Mouse (Mus musculus) intestine, postnatal 0 days (tissue): ENCODE data around the gene C1qc. TPM values are rescaled to one million over a fixed set of nuclear protein-coding genes. Genes with fewer than 3 reads are reported as not detected.

Source experiments
- ATAC-seq: fragments of 200-750 bp; cut with Nextera tagmentation; 2 replicates; pipeline ENCODE4 v1.8.0; 2017; ENCODE audit warnings: mild to moderate bottlenecking, moderate TSS enrichment, moderate library complexity
- H3K27ac ChIP-seq: fragments of 300-500 bp; sonication (generic); 2 replicates; pipeline ENCODE4 v1.5.1; 2014; ENCODE audit warnings: mild to moderate bottlenecking, low read depth, low read length, moderate library complexity
- H3K27me3 ChIP-seq: fragments of 300-500 bp; sonication (generic); replicated peaks from 2 replicates; pipeline ENCODE4 v1.6.1; 2014; ENCODE audit warnings: low read length, mixed read lengths; ENCODE audit not compliant: control insufficient read depth, insufficient read depth
- H3K36me3 ChIP-seq: fragments of 300-500 bp; sonication (generic); 2 replicates; pipeline ENCODE4 v1.6.1; 2014; ENCODE audit warnings: mild to moderate bottlenecking, moderate library complexity; ENCODE audit not compliant: control insufficient read depth, insufficient read depth
- H3K4me1 ChIP-seq: fragments of 300-500 bp; sonication (generic); replicated peaks from 2 replicates; pipeline ENCODE4 v1.6.1; 2014; ENCODE audit warnings: antibody characterized with exemption, low read length, mixed read lengths; ENCODE audit not compliant: control insufficient read depth, insufficient read depth
- H3K4me2 ChIP-seq: fragments of 300-500 bp; sonication (generic); replicated peaks from 2 replicates; pipeline ENCODE4 v1.6.1; 2014; ENCODE audit warnings: low read depth, mild to moderate bottlenecking, moderate library complexity
- H3K4me3 ChIP-seq: fragments of 300-500 bp; sonication (generic); 2 replicates; pipeline ENCODE4 v1.5.1; 2014; ENCODE audit warnings: low read depth, low read length
- H3K9ac ChIP-seq: fragments of 300-500 bp; sonication (generic); 2 replicates; pipeline ENCODE4 v1.6.1; 2014; ENCODE audit warnings: mild to moderate bottlenecking, low read depth, low read length
- H3K9me3 ChIP-seq: fragments of 300-500 bp; sonication (generic); 2 replicates; pipeline ENCODE4 v1.6.1; 2016; ENCODE audit warnings: mixed run types; ENCODE audit not compliant: control insufficient read depth
- CTCF ChIP-seq: sonication (generic); IDR thresholded peaks from 2 replicates; pipeline ENCODE4 v1.5.1; 2016; ENCODE audit warnings: low read depth, mild to moderate bottlenecking, control low read depth, antibody characterized with exemption, moderate library complexity
- WGBS: fragments of 180-500 bp; shearing (Covaris S2); extraction: QIAGEN DNeasy Blood & Tissue Kit; methylation state at CpG from one replicate; pipeline ENCODE4 v1.1.7; 2014; 5-methylcytosine and 5-hydroxymethylcytosine counted together
- polyA plus RNA-seq: library from polyadenylated mRNA; unstranded; fragments of >200 nt; fragmentation: Nextera tagmentation; extraction: Ambion mirVana; gene quantifications from 2 replicates; pipeline ENCODE4 v1.2.1, GENCODE M21; 2015

Gene C1qc
- polyA plus RNA-seq, 1 experiment from 2014 or later: 42.9 TPM

DNA sequence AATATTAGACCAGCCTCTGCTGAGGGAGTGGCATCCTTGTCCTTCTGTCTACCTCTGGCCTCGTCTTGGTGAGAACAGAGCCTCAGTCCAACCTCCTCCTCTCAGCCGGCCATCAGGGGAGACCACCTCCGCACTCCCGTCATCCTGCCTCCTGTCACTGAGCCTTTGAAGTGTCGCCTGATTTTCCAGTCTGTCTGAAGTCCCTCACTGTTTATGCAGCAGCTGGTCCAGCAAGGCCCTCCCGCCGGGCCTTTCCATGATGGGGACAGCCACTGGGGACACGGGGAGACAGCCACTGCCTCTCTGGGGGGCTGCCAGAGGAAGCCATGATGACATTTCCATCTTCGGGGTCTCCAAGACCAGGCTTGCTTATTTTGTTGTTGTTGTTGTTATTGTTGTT is 20.0 kb upstream of the C1qc start:
- H3K36me3 ChIP-seq: no peaks in the 10 kb centered on the region
- H3K4me2 ChIP-seq: no peak overlapping the region
- no peak for ATAC-seq
- TF ChIP-seq CTCF: no peak
- no peak overlapping the region for H3K27ac ChIP-seq
- H3K9me3 ChIP-seq: no peaks in the 10 kb centered on the region
- no peak overlapping the region for H3K4me3 ChIP-seq
- H3K27me3 ChIP-seq: peaks cover 17% of the 10 kb centered on the region; the same call in 1 of the 2 replicates
- no peaks in the 10 kb centered on the region for H3K4me1 ChIP-seq
- H3K9ac ChIP-seq: no peak overlapping the region
- 22% methylated on average over 9 of the region's 9 CpGs for WGBS

DNA sequence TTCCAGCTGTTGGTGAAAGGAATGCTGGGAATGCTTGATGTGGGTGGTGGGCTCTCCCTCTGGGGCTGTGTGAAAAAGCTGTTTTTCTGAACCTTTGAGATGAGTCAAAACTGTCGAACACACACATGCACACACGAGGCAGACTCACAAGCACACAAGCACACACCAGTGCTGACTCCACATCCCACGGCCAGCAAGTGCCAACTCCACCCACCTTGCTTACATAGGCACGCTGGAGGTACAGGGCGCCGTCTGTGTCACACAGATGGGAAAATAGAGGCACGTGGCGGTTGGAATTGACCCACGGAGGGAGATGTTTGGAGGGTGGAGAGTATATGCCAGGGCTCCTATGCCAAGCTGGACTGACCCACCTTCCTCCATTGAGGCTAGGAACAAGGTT is 18.9 kb upstream of the C1qc start:
- WGBS: 42% methylated on average over 9 of the region's 9 CpGs
- no peak for ATAC-seq
- H3K36me3 ChIP-seq: no peaks in the 10 kb centered on the region
- no peaks in the 10 kb centered on the region for H3K9me3 ChIP-seq
- no peak for TF ChIP-seq CTCF
- H3K4me3 ChIP-seq: no peak overlapping the region
- no peaks in the 10 kb centered on the region for H3K4me1 ChIP-seq
- peaks cover 18% of the 10 kb centered on the region; the same call in 1 of the 2 replicates for H3K27me3 ChIP-seq
- no peak overlapping the region for H3K9ac ChIP-seq
- H3K4me2 ChIP-seq: no peak overlapping the region
- no peak overlapping the region for H3K27ac ChIP-seq

DNA sequence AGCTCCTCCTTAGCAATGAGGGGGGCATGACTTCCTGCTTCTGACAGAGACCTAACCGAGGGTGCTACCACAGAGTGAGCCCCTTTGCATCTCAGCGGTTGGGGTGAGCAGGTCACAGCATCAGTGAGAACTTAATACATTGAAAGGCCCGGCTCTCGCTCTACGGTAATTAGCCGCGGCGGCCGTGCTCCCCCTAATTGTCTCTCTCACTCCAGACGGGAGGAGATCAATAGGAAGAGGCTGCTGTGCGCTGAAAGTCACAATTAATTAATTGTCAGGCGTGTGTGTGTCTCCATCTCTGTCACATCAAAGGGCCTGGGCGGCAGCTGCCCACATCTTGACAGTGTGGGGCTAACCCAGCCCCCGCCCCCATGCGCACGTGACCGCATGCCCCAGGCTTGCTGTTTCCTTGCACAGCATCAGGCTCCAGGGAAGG is 18.4 kb upstream of the C1qc start:
- H3K4me3 ChIP-seq: no peak overlapping the region
- no peaks in the 10 kb centered on the region for H3K4me1 ChIP-seq
- no peak overlapping the region for H3K27ac ChIP-seq
- no peak for ATAC-seq
- no peak overlapping the region for H3K4me2 ChIP-seq
- H3K27me3 ChIP-seq: peaks cover 23% of the 10 kb centered on the region; the same call in 1 of the 2 replicates
- H3K36me3 ChIP-seq: no peaks in the 10 kb centered on the region
- no peak overlapping the region for H3K9ac ChIP-seq
- no peak for TF ChIP-seq CTCF
- H3K9me3 ChIP-seq: no peaks in the 10 kb centered on the region
- WGBS: 17% methylated on average over 17 of the region's 17 CpGs

DNA sequence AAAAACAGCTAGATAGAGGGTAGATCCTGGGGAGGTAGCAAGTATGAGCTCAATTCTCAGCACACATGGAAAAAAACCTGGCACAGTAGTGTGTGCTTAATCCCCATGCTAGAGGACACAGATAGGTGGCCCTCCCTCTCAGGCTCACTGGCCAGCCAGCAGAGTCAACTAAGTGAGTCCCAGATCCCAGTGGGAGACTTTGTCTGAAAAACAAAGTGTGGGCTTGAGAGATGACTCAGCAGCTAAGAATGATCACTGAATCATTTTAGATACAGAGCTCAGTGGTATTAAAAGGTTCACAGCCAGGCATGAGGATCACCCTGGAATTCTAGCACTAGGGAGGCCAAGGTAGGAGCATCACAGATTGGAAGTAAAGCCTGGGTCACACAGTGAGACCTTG is 14.9 kb upstream of the C1qc start:
- ATAC-seq: no peak
- Histone ChIP-seq H3K9me3 (no peaks in the 10 kb centered on the region), H3K27me3 (peaks cover 48% of the 10 kb centered on the region)

DNA sequence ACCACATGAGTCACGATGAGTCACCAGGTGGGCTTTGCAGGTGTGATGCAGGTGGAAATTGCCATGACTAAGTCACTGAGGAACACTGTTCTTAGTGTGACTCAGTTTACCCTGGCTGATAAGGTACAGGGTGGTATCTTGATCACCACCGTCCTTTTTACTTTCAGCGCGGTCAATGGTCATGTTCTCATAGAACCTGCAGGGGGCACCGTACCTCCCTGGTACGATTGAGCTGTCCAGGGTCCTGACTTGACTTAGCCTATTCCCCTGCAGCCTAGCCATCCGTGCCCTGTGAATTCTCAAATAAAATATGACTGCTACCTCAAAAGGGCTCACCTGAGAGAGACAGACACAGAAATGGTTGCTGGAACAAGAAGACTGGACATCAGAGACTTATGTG is 14.2 kb upstream of the C1qc start:
- H3K27me3 ChIP-seq: peaks cover 44% of the 10 kb centered on the region
- peak; percentile 94 for TF ChIP-seq CTCF
- H3K9ac ChIP-seq: no peak overlapping the region
- no peak overlapping the region for H3K4me2 ChIP-seq
- H3K36me3 ChIP-seq: no peaks in the 10 kb centered on the region
- H3K4me3 ChIP-seq: no peak overlapping the region
- no peak for ATAC-seq
- H3K9me3 ChIP-seq: no peaks in the 10 kb centered on the region
- H3K27ac ChIP-seq: no peak overlapping the region
- H3K4me1 ChIP-seq: no peaks in the 10 kb centered on the region
- 13% methylated on average over 7 of the region's 7 CpGs for WGBS

More for the DNA sequence above, 14.9 kb upstream of the C1qc start:
- H3K4me1 ChIP-seq: no peaks in the 10 kb centered on the region
- H3K36me3 ChIP-seq: no peaks in the 10 kb centered on the region
- H3K4me2 ChIP-seq: no peak overlapping the region
- H3K4me3 ChIP-seq: no peak overlapping the region
- H3K27ac ChIP-seq: no peak overlapping the region
- no peak overlapping the region for H3K9ac ChIP-seq
- no peak for TF ChIP-seq CTCF

DNA sequence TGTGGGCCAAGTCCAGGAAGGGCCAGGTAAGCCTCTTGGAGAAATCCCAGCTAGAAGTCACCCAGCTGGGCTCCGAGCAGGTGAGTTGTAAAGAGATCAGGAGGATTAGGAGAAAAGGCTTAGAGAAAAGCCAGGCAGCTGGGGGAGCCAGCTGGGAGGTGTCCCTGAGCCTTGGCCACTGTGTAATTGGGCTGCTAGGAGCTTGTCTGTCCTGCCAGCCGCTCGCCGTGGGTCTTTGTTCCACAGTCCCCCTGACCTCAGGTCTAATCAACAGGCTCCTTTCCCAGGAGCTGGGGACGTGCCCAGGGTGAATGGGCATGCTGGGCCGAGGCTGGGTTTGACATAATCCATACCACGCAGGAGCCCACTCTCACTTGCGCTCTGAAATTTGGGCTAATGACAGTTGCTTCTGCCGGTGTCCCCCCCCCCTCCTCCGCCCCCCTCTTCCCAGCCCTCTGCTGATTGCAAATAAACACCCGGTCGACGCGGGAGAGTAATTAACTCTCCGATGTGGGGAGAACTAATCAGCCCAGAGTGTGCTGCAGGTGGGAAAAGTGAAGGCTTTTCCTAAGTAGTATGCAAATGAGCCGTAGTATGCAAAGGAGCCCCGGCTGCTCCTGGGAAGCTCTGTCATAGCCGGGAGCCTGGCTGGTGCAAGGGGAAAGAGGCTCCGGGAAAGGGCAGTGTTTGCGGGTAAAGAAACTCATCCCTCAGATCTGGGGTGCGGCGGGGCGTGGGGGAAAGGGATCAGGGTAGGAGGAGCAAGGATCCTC is 12.1 kb upstream of the C1qc start:
- 1% methylated on average over 23 of the region's 23 CpGs for WGBS
- no peaks in the 10 kb centered on the region for H3K36me3 ChIP-seq
- TF ChIP-seq CTCF: no peak
- no peak overlapping the region for H3K4me2 ChIP-seq
- no peak overlapping the region for H3K9ac ChIP-seq
- no peaks in the 10 kb centered on the region for H3K4me1 ChIP-seq
- peaks cover 33% of the 10 kb centered on the region for H3K27me3 ChIP-seq
- H3K4me3 ChIP-seq: no peak overlapping the region
- H3K9me3 ChIP-seq: no peaks in the 10 kb centered on the region
- no peak overlapping the region for H3K27ac ChIP-seq
- no peak for ATAC-seq
